Mouse (Mus musculus): ENCODE data around the gene Zfp354c.

Zfp354c gene

DNA sequence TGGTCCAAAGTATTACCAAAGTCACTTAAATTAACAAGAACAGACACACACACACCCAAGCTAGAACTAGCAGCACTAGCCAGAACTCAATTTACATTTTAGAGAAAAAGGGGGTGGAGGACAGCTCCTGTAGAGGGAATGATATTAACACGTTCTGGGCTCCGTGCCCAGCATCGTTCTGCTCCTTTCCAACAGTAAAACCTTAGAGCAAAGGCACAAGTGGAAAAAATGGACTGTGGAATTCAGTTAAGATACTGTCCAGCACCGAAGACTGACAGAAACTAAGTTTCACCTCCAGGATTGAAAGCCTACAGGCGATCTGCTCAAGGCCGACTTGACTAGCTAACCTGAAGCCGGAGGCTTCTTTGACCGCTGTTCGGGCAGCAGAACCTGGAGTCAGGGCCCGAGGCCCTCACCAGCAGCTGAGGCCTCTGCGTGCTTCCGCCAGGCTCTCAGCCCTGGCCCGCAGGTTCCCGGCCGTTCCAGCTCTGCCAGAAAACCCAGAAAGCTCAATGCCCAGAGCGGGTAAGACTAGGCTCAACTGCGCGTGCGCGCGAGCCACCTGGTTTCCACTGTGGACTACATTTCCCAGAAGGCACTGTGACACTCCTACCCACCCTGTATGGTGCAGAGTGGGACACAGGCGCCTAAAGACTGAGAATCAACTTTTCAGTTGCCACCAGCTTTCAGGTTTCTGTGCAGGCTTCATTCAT, 13.7 kb upstream of the Zfp354c start, which contains the start of gene Zfp879:
TSS of gene Zfp879 (minus strand) at position 530 of the 713 bp plus-strand sequence.
- no peaks in the 10 kb centered on the region for H3K9me3 ChIP-seq (ENCODE audit: low read length)
- H3K4me1 ChIP-seq (replicated peaks; ENCODE audit: low read depth, low read length) = peaks cover 10% of the 10 kb centered on the region
- H3K27me3 ChIP-seq (ENCODE audit: insufficient read depth, low read length) = peaks cover 34% of the 10 kb centered on the region
- TF ChIP-seq POU5F1 (IDR thresholded peaks at IDR 0.05; ENCODE audit: borderline replicate concordance, low read length) (no peak), NANOG (IDR thresholded peaks at IDR 0.05; ENCODE audit: borderline replicate concordance, low read length) (no peak), CTCF (conservative IDR thresholded peaks at IDR 0.05; ENCODE audit: low read length) (no peak)
- peak within 1 kb of the TSS; percentile 72 for H3K4me3 ChIP-seq (replicated peaks; ENCODE audit: low read length)
- no peaks in the 10 kb centered on the region for H3K36me3 ChIP-seq (ENCODE audit: insufficient read depth, low read length)

DNA sequence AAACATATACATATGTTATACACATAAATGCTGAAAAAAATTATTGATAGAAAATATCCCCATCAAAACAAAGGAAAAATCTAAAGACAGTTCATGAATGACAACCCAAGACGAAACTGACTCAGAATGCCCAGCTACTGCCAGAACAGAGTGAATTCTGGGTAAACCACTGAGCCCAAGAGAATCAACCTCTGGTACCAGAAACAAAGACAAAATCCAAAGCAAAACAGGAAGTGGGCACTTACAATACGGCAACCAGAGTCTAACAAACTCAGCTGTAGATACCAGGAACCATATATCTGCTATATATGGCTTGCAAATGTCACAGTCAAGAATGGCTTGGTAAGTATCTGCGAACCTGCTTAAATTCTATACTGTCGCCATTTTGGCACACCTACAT, 8.2 kb upstream of the Zfp354c start:
- Histone ChIP-seq H3K9me3 (ENCODE audit: low read length) (no peaks in the 10 kb centered on the region), H3K4me1 (replicated peaks; ENCODE audit: low read depth, low read length) (peaks cover 4% of the 10 kb centered on the region), H3K4me3 (replicated peaks; ENCODE audit: low read length) (no peak overlapping the region), H3K27me3 (ENCODE audit: insufficient read depth, low read length) (peaks cover 13% of the 10 kb centered on the region), H3K36me3 (ENCODE audit: insufficient read depth, low read length) (no peaks in the 10 kb centered on the region)
- no peak for TF ChIP-seq NANOG (IDR thresholded peaks at IDR 0.05; ENCODE audit: borderline replicate concordance, low read length)
- no peak for TF ChIP-seq POU5F1 (IDR thresholded peaks at IDR 0.05; ENCODE audit: borderline replicate concordance, low read length)
- no peak for TF ChIP-seq CTCF (conservative IDR thresholded peaks at IDR 0.05; ENCODE audit: low read length)

DNA sequence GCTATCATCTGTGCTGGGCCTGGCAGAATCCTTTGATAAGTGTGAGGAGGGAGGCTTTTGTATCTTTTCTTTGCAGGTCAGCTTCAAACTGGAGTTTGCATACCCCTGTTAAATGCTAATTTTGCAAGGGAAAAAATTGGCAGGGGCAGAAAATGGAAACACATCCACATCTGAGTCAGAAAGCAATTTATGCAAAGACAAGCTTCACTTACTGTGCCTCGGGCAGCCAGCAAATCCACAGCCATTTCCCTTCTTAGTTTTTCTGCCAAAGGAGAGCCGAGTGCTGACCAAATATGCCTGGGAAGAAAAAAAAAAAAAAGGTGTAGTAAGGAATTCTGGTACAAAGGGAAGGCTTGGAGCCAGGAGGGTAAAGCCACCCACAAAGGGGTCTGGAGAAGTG, 1.3 kb downstream of the Zfp354c start:
- TF ChIP-seq NANOG (IDR thresholded peaks at IDR 0.05; ENCODE audit: borderline replicate concordance, low read length) (no peak), CTCF (conservative IDR thresholded peaks at IDR 0.05; ENCODE audit: low read length) (no peak), POU5F1 (IDR thresholded peaks at IDR 0.05; ENCODE audit: borderline replicate concordance, low read length) (no peak)
- Histone ChIP-seq H3K36me3 (ENCODE audit: insufficient read depth, low read length) (peaks cover 39% of the 10 kb centered on the region), H3K9me3 (ENCODE audit: low read length) (no peaks in the 10 kb centered on the region), H3K4me3 (replicated peaks; ENCODE audit: low read length) (peak overlapping the region; percentile 91; the same call in 1 of the 2 replicates), H3K4me1 (replicated peaks; ENCODE audit: low read depth, low read length) (peaks cover 14% of the 10 kb centered on the region), H3K27me3 (ENCODE audit: insufficient read depth, low read length) (no peaks in the 10 kb centered on the region)

DNA sequence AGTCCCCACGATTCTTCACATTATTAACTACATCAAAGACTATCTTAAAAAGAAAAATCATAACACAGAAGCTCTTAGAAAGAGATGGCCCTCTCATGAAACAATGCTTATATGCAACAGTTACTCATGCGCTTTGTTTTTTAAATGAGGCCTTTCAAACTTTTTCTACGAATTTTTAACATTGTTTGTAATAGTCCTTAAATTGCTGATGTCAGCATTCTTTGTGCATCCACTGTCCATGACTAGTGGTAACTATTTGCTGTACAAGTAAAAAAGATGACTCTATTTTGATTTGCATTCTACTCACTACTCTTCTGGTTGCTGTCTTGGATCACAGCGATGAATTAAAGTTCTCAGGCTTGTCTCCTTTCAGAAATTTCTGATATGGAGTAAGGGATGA, 13.3 kb downstream of the Zfp354c start:
- TF ChIP-seq NANOG (IDR thresholded peaks at IDR 0.05; ENCODE audit: borderline replicate concordance, low read length) (no peak), CTCF (conservative IDR thresholded peaks at IDR 0.05; ENCODE audit: low read length) (no peak), POU5F1 (IDR thresholded peaks at IDR 0.05; ENCODE audit: borderline replicate concordance, low read length) (no peak)

DNA sequence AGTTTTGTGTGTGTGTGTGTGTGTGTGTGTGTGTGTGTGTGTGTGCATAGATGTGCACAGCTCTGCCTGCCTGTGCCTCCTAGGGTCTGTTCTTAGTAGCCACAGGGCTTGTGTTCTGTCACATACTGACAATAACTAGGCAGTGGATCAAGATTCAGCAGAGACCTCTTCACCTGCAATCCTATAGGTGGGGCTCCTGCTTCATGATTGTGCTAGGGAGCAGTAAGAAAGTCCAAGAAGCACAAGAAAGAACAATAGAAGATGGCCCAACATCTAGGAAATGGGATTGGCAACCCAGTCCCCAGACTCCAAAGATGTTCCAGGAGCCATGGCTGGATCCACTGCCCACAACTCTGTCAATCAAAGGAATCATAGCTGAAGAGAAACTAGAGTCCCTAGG, 28.7 kb downstream of the Zfp354c start:
- H3K27me3 ChIP-seq (ENCODE audit: insufficient read depth, low read length) = peaks cover 28% of the 10 kb centered on the region
- H3K4me3 ChIP-seq (replicated peaks; ENCODE audit: low read length) = no peak overlapping the region
- H3K4me1 ChIP-seq (replicated peaks; ENCODE audit: low read depth, low read length) = peaks cover 18% of the 10 kb centered on the region
- TF ChIP-seq NANOG (IDR thresholded peaks at IDR 0.05; ENCODE audit: borderline replicate concordance, low read length) = no peak
- TF ChIP-seq CTCF (conservative IDR thresholded peaks at IDR 0.05; ENCODE audit: low read length) = no peak
- TF ChIP-seq POU5F1 (IDR thresholded peaks at IDR 0.05; ENCODE audit: borderline replicate concordance, low read length) = no peak
- no peaks in the 10 kb centered on the region for H3K36me3 ChIP-seq (ENCODE audit: insufficient read depth, low read length)
- H3K9me3 ChIP-seq (ENCODE audit: low read length) = no peaks in the 10 kb centered on the region

More for the DNA sequence above, 13.3 kb downstream of the Zfp354c start:
- peaks cover 50% of the 10 kb centered on the region for H3K36me3 ChIP-seq (ENCODE audit: insufficient read depth, low read length)
- H3K9me3 ChIP-seq (ENCODE audit: low read length) = no peaks in the 10 kb centered on the region
- no peaks in the 10 kb centered on the region for H3K4me1 ChIP-seq (replicated peaks; ENCODE audit: low read depth, low read length)
- no peaks in the 10 kb centered on the region for H3K27me3 ChIP-seq (ENCODE audit: insufficient read depth, low read length)
- no peak overlapping the region for H3K4me3 ChIP-seq (replicated peaks; ENCODE audit: low read length)

DNA sequence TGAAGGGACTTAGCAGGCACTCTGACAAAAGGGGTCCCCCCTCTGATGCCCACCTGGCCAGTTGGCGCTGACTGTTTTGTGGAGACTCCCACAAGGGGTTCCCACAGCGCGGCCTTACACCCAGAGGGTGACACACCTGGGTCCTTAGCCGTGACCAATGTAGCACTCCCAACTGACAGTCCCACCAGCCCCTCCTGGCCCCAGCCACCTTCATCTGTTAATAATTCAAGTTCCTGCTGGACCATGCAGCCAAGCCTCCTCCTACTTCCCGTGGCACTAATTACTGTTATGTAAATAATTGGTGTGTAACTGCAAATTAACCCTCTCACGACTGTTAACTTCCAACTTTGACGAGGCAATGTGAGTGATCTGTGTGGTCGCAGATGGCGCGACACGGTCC, 29.9 kb downstream of the Zfp354c start:
- TF ChIP-seq POU5F1 (IDR thresholded peaks at IDR 0.05; ENCODE audit: borderline replicate concordance, low read length) (no peak), NANOG (IDR thresholded peaks at IDR 0.05; ENCODE audit: borderline replicate concordance, low read length) (no peak), CTCF (conservative IDR thresholded peaks at IDR 0.05; ENCODE audit: low read length) (no peak)
- Histone ChIP-seq H3K4me1 (replicated peaks; ENCODE audit: low read depth, low read length) (peaks cover 16% of the 10 kb centered on the region), H3K4me3 (replicated peaks; ENCODE audit: low read length) (no peak overlapping the region), H3K9me3 (ENCODE audit: low read length) (no peaks in the 10 kb centered on the region), H3K27me3 (ENCODE audit: insufficient read depth, low read length) (peaks cover 30% of the 10 kb centered on the region), H3K36me3 (ENCODE audit: insufficient read depth, low read length) (no peaks in the 10 kb centered on the region)

DNA sequence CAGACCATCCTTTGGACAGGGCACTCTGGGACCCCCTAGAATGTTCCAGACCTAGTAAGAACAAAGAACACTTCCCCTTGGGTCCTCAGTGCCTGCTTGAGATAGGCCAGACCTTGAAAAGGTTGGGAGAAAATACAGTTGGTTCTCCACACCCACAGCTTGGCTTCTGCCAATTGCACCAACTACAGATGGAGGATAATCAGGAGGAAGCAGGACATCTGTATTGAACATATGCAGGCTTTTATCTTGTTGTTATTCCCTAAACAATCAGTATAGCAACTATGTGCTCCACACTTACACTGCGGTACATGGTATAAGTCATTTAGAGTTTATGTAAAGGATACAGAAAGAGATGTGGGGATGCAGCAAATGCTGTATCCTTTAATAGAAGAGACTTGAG, 56.5 kb downstream of the Zfp354c start:
- peaks cover 19% of the 10 kb centered on the region for H3K4me1 ChIP-seq (replicated peaks; ENCODE audit: low read depth, low read length)
- H3K4me3 ChIP-seq (replicated peaks; ENCODE audit: low read length) = no peak overlapping the region
- TF ChIP-seq POU5F1 (IDR thresholded peaks at IDR 0.05; ENCODE audit: borderline replicate concordance, low read length) (no peak), CTCF (conservative IDR thresholded peaks at IDR 0.05; ENCODE audit: low read length) (no peak), NANOG (IDR thresholded peaks at IDR 0.05; ENCODE audit: borderline replicate concordance, low read length) (no peak)
- H3K27me3 ChIP-seq (ENCODE audit: insufficient read depth, low read length) = peaks cover 5% of the 10 kb centered on the region; the same call in 1 of the 2 replicates
- H3K9me3 ChIP-seq (ENCODE audit: low read length) = peaks cover under 1% of the 10 kb centered on the region; the same call in 1 of the 2 replicates
- no peaks in the 10 kb centered on the region for H3K36me3 ChIP-seq (ENCODE audit: insufficient read depth, low read length)

DNA sequence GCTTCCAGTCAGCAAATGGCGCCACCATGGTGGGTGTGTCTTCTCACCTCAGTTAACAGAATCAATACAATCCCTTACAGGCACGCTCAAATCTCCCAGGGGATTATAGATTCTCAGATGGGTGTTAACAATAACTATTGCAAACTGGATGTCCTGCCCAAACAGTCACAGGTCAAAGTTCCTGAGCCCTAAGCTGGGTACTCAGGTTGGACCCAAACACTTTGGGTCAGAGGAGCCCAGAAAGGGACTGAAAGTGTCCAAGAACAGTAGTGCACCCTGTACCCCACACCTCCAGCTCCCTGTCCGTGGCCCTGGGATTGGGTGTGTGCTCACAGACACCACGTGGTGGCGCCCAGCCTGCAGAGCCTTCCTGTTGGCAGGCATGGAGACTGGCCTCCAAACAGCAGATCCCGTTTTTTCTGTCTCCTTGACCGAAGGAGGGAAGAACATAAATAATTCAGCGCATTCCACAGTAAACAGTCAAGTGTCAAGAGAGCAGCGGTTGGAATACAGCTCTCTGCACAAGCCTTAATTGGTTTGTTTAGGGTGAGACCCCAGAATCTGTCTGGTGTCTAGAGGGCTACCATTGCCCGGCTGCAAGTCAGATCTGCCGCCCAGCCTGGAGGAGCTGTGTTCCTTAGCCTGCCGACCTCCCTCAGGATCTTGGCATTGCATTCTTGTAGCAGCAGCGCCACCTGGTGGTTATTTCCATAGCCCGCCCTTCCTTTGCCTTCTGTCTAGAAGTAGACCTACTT, 58.4 kb downstream of the Zfp354c start:
- peaks cover 5% of the 10 kb centered on the region for H3K27me3 ChIP-seq (ENCODE audit: insufficient read depth, low read length)
- peak overlapping the region; percentile 29; the same call in 1 of the 2 replicates for H3K4me3 ChIP-seq (replicated peaks; ENCODE audit: low read length)
- peaks cover 19% of the 10 kb centered on the region for H3K4me1 ChIP-seq (replicated peaks; ENCODE audit: low read depth, low read length)
- no peaks in the 10 kb centered on the region for H3K36me3 ChIP-seq (ENCODE audit: insufficient read depth, low read length)
- H3K9me3 ChIP-seq (ENCODE audit: low read length) = peaks cover 7% of the 10 kb centered on the region; the same call in 1 of the 2 replicates
- peak; percentile 89 for TF ChIP-seq CTCF (conservative IDR thresholded peaks at IDR 0.05; ENCODE audit: low read length)
- no peak for TF ChIP-seq NANOG (IDR thresholded peaks at IDR 0.05; ENCODE audit: borderline replicate concordance, low read length)
